Mouse (Mus musculus) 3134 (cell line): ENCODE measurements around the gene Il17rd.

Experiments used
- DNase-seq: peaks from one replicate; pipeline ENCODE4 v3.0.0-alpha.2; 2011; ENCODE audit warnings: low spot score; ENCODE audit not compliant: insufficient read length; ENCODE audit errors: extremely low read depth

Gene Il17rd

DNA sequence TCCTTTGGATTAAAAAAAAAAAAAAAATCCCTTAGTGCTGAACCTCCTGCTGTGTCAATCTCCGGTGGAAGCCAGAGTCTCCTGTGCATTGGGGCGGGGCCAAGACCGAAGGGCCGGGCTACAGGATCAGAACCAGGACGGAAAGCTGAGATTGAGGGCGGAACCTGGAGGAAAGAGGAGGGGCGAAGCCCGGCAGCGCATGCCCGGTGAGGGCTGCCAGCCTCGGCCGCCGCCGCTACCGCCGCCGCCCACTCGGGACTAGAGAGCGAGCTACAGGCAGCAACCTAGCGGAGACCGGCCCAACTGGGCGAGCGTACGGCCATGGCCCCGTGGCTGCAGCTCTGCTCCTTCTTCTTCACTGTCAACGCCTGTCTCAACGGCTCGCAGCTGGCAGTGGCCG lies at the start of gene Il17rd:
TSS of gene Il17rd (plus strand) at position 159 of the 400 bp plus-strand sequence.
- no peak for DNase-seq

DNA sequence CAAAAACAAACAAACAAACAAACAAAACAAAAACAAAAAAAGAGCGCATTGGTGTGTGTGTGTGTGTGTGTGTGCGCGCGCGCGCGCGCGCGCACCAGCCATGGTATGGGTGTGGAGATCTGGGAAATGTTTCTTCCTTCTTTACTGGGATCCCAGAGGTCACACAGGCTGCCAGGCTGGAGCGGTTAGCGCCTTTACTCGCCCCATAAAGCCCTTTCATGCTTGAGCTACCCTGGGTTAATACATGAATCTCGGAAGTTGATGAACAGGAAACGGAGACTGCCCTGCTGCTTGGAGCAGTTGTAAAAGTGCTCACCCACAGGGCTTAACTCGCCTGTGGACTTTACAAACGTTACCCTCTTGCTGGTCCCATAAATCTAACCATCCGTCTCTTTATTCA lies 47.1 kb upstream of the Il17rd start:
- no peak for DNase-seq

DNA sequence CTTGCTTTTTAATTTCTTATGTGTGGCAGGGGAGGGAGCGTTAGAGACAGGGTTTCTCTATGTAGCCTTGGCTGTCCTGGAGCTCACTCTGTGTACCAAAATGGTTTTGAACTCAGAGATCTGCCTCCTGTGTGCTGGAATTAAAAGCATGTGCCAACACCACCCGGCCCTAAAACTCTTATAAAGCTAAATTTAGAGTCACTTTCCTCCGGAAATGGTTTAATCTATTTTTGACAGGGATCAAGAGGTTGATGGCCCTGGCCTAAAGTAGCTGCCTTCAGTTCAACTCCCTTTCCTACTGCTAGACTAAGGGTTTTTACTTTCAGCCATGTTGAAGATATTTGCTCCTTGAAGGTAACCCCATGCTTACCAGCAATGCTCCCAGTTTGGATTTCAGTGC lies 45.3 kb upstream of the Il17rd start:
- DNase-seq, result no peak

DNA sequence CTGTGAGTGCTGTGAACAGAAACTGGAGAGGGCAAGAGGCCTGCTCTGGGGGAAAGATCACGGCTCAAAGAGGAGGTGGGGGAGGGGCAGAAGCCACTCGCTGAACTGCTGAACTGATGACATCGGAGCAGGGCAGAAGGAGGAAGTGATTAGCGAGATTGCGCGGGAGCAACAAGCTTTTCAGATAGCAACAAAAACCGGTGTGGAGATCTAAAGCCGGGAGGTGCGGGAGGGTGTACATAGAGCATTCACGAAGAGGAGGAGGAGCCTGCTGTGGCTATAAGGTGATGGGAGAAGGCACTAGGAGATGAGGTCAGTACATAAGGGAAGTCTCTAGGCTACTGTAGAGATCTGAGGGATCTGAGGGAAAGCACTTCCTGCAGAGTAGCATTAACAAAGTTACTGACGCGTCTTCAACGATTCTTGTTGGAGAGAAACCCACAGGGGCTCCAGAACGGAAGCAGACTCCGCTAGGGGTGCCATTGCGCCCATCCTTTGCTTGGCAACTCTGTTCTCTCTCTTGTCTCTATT lies 44.5 kb upstream of the Il17rd start, which contains the start of gene Hesx1:
TSS of gene Hesx1 (plus strand) at position 206 of the 531 bp plus-strand sequence.
- no peak for DNase-seq

DNA sequence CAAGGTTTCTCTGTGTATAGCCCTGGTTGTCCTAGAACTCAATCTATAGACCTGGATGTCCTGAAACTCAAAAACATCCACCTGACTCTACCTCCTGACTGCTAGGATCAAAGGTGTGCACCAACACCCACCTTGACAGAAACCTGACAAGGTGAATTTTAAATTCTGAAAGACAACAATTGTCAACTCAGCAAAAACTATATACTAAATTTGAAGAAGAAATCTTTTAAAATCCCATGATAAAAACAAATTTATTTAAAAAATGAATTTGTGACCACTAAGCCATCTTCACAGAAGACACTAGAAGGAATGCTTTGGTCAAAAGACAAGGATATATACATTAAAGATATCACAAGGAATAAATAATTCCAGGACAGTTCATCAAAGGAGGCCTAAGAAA lies 42.5 kb upstream of the Il17rd start:
- no peak for DNase-seq

DNA sequence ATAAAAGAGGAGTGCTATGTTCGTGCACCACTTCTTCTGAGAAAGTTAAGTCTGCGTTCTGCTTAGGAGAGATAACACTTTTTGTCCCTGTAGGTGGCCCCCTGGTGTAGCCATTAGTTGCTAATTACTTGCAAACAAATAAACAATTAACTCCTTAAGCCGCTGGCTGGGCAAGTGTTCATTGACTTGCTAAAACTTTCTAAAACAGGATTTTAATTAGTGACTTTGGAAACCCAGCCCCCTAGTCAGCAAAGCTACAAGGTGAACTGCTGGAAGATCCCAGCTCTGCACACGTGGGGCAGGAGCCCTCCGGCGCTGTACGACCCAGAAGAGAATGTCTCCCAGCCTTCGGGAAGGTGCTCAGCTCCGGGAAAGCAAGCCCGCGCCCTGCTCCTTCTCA lies 38.4 kb upstream of the Il17rd start:
- no peak for DNase-seq

DNA sequence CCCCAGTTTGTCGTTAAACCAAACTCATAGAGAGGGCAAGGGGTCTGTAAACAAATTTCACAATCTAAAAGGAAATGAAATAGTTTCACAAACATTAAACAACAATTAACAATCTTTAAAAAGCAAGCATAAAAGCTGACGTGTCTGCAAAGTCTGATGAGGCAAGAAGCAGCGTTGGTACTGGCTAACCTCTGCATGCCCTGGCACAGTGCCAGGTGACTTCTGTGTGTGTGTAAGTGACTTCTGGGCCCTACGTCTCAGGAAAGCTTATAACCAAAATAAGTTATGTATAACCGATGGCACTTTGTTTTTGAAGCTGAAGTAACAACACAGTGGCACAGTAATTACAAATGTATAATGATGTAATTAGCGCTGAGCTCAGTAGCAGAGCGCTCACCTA lies 33.8 kb upstream of the Il17rd start:
- DNase-seq, result no peak

DNA sequence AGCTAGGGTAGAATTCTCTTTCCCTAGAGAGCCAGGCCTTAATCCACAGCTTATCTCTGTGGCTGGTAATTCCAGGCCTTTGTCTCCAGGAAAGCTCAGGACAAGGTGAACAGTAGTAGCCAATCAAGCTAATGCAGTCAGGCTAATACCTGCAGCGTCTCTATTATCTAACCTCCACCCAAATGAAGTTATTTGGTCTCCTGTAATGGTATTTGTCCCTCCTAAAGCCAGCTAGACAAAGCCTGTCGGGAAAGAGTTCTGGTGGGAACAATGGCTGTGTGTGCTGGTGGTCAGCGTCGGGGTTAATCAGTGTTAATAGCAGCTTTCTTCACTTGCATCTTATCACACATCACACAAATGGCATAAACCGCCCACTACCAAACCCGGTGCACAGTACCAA lies 32.8 kb upstream of the Il17rd start:
- DNase-seq, result no peak

DNA sequence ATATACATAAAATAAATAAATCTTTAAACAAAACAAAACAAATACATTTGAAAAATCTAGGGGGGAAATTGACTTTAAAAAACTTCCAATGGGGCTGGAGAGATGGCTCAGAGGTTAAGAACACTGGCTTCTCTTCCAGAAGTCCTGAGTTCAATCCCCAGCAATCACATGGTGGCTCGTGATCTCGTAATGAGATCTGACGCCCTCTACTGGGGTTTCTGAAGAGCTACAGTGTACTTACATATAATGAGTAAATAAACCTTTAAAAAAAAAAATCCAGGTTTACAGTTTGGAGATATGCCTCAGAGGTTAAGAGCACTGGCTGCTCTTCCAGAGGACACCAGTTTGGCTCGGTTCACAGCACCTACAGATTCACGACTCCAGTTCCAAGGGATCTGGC lies 27.2 kb upstream of the Il17rd start:
- DNase-seq, result no peak

DNA sequence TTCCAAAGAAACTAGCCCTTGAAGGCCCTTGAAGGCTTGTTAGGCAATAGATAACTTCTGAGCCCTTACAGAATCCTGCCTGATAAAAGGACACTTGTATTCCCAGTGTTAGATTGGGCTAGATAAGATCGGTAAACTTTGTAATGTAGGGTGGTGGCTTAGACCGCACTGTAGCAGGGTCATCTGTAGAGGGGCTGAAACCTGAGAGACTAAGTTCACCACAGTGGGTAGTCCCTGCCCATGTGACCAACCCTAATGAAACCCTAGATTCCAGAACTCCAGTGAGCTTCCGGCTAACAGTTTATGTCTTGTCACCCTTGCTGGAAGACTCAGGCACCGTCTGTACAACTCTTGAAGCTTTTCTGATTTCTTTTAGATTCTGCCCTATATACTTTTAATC lies 25.1 kb upstream of the Il17rd start:
- DNase-seq, result no peak

DNA sequence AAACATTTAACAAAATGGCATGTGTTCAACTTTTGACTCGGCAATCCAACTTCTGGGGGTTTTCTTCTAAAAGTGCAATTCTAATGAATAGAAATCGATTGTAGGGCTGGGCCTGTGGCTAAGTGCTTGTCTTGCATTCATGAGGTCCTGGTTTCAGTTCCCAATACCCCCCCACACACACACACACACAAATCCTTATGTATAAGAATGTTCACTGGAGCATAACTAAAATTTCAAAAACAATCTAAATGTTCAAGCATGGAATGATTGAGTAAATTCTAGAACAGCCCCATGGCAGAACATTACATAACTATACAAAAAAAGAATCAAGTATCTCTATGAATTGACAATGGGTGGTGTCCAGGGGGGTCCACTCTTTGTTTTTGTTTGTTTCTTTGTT lies 20.8 kb upstream of the Il17rd start:
- DNase-seq, result no peak

DNA sequence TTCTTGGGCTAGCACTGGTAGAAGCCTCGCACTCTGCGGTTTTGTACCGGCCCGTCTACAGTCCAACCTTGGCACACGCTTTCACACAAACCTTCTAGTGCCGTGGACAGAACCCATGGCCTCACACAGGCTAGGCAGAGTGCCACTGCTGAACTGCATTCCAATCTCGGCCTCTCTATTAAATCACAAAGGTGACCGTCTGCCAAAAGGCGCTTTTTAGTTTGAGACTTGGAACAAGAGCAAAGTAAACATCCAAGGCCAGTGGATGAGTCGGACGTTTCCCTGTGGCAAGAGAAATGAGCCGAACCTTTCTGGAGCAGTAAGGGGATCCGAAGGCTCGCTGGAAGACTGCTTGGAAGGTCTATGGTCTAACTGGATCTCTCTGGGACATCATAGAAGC lies 18.9 kb upstream of the Il17rd start:
- DNase-seq, result peak; percentile 63

DNA sequence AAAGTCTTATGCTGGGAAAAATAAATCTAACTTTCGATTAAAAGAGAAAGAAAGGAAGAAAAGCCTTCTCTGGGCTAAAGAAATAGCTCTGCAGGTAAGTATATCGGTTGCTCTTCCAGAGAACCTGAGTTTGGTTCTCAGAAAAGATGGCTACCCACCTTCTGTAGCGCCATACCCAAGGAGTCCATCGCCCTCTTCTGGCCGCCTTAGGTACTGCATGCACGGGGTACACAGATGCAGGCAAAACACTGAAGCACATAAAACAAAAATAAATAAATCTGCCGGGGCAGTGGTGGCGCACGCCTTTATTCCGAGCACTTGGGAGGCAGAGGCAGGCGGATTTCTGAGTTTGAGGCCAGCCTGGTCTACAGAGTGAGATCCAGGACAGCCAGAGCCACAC lies 15.9 kb upstream of the Il17rd start:
- peak; percentile 18 for DNase-seq

DNA sequence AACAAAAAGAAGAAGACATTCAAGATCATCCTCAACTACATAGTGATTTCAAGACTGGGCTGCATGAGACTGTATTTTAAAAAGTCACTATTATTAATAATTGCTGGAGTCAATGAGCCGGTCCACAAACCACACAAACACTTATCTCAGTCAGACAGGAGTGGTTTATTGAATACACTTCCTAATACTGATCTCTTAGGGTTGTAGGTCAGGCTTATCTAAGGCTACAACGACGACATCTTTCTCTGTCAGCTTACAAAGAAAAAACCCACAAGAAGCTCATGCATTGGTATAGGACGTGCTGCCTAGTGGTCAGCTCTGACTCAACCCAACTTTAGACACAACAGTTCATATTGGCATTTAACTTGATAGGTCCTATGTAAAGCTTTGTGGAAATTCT lies 14.1 kb upstream of the Il17rd start:
- DNase-seq, result no peak

DNA sequence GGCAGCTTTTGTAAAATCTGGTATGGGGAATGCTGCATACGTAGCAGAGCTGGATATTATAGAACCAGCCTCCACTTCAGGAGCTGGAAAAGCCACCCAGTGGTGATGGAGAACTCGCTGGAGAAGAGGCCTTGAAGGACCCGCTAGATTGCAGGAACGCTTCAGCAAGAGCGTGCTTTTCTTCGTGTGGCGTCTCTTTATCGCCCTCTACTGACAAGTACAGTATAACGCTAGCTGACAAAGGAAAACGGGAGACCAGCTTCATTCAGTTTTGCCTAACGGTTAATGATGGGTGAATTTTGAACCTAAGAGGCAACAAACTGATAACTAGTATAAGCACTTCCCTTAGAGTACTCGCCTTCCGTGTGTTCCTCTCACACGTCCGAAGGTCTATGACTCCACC lies 9.0 kb upstream of the Il17rd start:
- no peak for DNase-seq

DNA sequence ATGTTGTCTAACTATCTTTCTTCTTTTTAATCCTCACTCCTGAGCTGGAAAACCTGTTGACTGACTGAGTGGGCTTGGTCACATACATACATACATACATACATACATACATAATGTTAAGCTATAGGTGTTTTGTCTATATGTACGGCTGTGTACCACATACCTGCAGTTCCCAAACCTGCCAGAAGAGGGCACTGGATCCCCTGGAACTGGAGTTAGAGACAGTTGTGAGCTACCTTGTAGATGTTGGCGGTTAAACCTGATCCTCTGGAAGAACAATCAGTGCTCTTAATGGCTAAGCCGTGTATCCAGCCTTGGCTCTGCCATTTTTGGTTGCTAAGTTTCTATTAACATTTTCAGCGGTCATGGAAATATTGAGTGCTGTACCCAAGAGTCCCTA lies 7.6 kb upstream of the Il17rd start:
- no peak for DNase-seq

DNA sequence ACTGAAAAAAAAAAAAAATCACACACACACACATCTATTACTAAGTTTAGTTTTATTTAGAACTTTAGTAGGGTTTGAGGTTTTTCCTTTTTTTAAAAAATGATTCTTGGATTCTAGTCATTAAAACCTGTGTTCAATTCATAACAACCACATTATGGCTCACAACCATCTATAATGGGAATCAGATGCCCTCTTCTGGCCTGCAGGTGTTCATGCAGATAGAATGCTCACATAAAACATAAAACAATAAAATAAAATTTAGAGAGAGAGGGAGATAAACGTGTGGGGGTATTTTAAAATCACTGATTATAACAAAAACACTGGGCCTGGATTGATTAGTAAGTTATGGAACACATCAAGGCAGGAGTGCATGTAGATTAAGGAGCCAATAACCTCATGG lies 1.2 kb upstream of the Il17rd start:
- no peak for DNase-seq

DNA sequence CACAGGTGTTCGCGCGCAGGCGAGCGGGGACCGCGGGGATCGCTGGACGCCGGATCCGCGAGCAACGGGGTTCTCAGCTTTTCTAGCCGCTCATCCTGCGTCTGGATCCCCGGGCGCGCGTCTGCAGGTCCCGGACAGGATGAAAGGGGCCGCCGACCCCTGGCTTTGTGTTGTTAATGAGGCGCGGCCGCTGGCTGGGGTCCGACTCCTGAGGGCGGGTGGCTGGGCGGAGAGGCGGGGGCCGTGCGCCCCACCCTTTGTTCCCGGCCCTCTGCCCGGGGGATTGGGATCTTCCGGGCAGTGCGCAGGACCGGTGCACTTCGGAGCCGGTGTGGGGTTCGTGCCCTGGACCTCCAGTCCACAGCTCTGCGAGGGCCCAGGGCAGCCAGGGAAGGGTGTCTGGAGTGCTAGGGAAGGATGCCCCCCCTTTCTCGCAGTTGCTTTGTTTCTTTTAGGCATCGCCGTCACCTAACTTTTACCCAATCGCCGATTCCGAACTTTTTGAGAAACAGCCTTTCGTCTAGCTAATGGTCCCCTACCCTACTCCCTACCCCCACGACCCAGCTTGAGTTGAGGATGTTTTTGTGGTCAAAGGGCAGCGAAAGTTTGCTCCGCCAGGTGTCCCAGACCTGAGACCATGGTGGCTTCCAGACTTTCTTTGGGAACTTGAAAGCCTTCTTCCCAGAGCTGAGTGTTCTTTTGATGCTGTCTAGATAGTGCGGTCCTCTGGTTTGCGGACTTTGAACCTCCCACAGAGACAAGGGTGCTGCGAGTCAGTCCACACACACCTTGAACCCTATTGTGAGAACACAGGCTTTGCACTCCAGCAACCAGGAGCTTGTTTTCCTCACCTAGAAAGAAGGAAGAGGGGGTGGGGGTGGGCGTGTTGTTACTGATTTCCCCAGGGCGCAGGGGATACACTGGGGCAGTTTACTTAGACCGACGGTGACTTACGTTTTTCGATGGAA lies 824 bp downstream of the Il17rd start:
- DNase-seq, result no peak

DNA sequence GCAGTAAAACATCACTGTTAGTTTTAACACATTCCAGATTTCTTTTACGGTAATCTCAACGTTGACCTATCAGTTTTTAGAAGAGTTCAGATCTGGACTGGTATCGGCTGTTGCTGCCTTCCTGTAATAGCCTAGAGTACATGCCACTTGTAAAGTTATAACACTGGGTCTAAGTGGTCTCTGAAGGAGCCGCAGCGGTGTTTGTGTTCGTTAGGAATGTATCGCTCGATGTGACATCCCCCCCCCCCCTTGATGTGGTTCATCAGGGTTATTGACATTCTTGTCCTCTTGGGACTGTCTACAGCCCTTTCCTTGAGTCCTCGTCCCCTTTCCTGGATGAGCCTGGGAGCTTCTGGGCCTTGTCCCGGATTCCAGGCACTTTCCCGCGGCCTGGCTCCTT lies 1.7 kb downstream of the Il17rd start:
- DNase-seq, result no peak

DNA sequence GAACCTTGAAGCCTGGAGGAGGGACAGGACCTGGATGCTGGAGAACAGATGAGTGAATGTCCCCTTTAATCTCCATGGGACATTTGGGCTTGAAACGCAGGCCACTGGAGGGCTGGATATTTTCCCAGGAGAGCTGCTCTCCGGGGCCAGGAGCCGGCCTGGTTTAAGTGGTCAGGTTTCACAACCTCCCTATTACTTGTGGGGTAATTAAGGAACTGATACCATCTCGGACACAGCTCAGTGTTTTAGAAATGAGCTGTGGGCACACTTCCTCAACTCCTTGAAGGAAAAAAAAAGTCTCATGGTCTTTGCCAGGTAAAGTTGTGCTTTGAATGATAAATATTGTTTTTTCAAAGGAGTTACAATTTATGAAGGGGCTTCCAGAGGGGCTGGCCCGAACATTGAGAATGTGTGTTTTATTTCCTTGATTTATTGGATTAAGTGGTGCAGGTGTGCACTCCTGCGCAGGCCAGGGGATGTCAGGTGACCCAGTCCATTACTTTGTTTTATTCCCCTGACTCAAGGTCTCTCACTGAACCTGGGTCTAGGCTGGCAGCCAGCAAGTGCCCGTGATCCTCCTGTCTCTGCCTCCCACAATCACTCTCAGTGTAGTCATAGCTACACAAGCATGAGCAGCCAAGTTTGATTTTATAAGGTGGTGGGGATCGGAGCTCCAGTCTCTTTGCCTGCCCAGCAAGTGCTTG lies 3.7 kb downstream of the Il17rd start:
- no peak for DNase-seq

DNA sequence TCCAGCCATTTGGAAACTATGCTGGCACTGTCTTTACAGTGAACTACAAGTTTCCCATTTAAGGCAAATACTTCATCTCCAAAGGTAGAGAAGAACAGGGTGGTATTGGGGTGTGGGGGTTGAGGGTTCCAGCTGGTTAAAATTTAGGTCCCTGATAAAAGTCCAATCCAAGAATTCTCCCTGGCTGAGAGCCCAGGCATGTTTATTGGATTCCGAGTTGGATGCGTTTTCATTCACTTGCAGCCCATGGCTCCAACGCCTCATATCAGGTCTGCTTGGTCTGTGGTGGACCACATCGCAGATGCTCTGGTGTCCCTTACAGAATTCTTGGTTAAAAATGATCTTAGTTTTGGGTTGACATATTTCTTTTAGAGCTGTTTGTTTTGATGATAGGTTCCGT lies 4.7 kb downstream of the Il17rd start:
- no peak for DNase-seq
